Mouse (Mus musculus) liver, postnatal 0 days (tissue): ENCODE results near the gene Padi3.

Experiments
- CTCF ChIP-seq: sonication (generic); IDR thresholded peaks from 2 replicates; pipeline ENCODE4 v1.5.1; 2016; ENCODE audit warnings: antibody characterized with exemption, low read depth
- EP300 ChIP-seq: IDR thresholded peaks from 2 replicates; pipeline ENCODE4 v1.6.1; 2016; ENCODE audit warnings: antibody characterized with exemption, low read depth, mild to moderate bottlenecking

DNA sequence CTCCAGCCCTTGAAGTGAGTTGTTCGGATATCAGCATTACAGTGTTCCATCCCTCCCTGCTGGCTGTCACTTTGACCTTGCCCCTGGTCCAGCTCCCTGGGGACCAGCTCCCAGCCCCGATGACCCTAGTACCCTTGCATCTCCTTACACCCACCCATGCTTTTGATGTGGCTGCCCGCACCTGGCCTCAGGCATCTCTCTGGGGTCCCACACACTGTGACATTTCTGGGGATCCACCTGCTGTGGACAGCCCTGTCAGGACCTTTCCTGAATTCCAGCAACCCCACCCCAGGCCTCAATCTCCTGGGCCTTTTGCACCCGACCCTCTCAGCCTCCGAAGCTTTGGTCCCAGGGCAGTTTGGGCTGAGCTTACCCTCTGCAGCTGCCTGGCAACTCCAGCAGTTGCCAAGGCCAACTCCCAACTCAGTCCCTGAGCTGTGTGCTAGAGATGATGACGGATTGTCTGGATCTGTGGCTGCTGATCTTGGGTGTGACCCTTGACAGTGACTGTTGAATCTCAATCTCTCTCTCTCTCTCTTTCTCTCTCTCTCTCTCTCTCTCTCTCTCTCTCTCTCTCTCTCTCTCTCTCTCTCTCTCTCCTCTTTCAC, 24.0 kb upstream of the Padi3 start:
- TF ChIP-seq EP300 (no peak), CTCF (no peak)
